Mouse (Mus musculus) midbrain, postnatal 0 days (tissue): Measurements from ENCODE around the gene Tubb2a. TPM values are rescaled to one million over a fixed set of nuclear protein-coding genes. Genes with fewer than 3 reads are reported as not detected.

Experiments used
- ATAC-seq: fragments of 200-750 bp; cut with Nextera tagmentation; 2 replicates; pipeline ENCODE4 v1.8.0; 2017; ENCODE audit warnings: moderate number of reproducible peaks, mild to moderate bottlenecking, moderate TSS enrichment, moderate library complexity; ENCODE audit not compliant: low FRiP score
- DNase-seq: peaks from one replicate; pipeline ENCODE4 v3.0.0-alpha.2; 2015; ENCODE audit warnings: low spot score
- H3K27ac ChIP-seq: fragments of 300-500 bp; sonication (generic); 2 replicates; pipeline ENCODE4 v1.5.1; 2014; ENCODE audit warnings: low read depth, mild to moderate bottlenecking, low read length, mixed read lengths
- H3K27me3 ChIP-seq: fragments of 300-500 bp; sonication (generic); 2 replicates; pipeline ENCODE4 v1.6.1; 2014; ENCODE audit warnings: low read length, control low read depth, mixed read lengths; ENCODE audit not compliant: insufficient read depth
- H3K36me3 ChIP-seq: fragments of 300-500 bp; sonication (generic); 2 replicates; pipeline ENCODE4 v1.6.1; 2014; ENCODE audit warnings: low read length, control low read depth, mixed read lengths; ENCODE audit not compliant: insufficient read depth
- H3K4me1 ChIP-seq: fragments of 300-500 bp; sonication (generic); 2 replicates; pipeline ENCODE4 v1.6.1; 2014; ENCODE audit warnings: mild to moderate bottlenecking, control low read depth, antibody characterized with exemption, low read length, mixed read lengths; ENCODE audit not compliant: insufficient read depth
- H3K4me2 ChIP-seq: fragments of 300-500 bp; sonication (generic); 2 replicates; pipeline ENCODE4 v1.6.1; 2014; ENCODE audit warnings: low read depth, mild to moderate bottlenecking, low read length, mixed read lengths; ENCODE audit not compliant: poor library complexity, severe bottlenecking
- H3K4me3 ChIP-seq: fragments of 300-500 bp; sonication (generic); 2 replicates; pipeline ENCODE4 v1.5.1; 2014; ENCODE audit warnings: low read depth, mild to moderate bottlenecking, low read length, moderate library complexity
- H3K9ac ChIP-seq: fragments of 300-500 bp; sonication (generic); replicated peaks from 2 replicates; pipeline ENCODE4 v1.6.1; 2014; ENCODE audit warnings: mild to moderate bottlenecking, low read length, moderate library complexity, mixed read lengths; ENCODE audit not compliant: poor library complexity, severe bottlenecking
- H3K9me3 ChIP-seq: fragments of 300-500 bp; sonication (generic); 2 replicates; pipeline ENCODE4 v1.6.1; 2016; ENCODE audit warnings: low read length, control low read depth
- CTCF ChIP-seq: IDR thresholded peaks from 2 replicates; pipeline ENCODE4 v1.5.1; 2016; ENCODE audit warnings: antibody characterized with exemption, mild to moderate bottlenecking
- WGBS: fragments of 180-500 bp; shearing (Covaris S2); extraction: QIAGEN DNeasy Blood & Tissue Kit; methylation state at CpG from one replicate; pipeline ENCODE4 v1.1.7; 2014; 5-methylcytosine and 5-hydroxymethylcytosine counted together
- polyA plus RNA-seq: library from polyadenylated mRNA; unstranded; fragments of >200 nt; fragmentation: Nextera tagmentation; extraction: Ambion mirVana; gene quantifications from 2 replicates; pipeline ENCODE4 v1.2.1, GENCODE M21; 2015
- total RNA-seq: library from RNA; depleted of rRNA; stranded (reverse); fragments of >200 nt; gene quantifications from 2 replicates; pipeline ENCODE4 v1.2.3, GENCODE M21; 2014

The Tubb2a gene
- total and polyA plus RNA-seq, 2 experiments from 2014 or later, result 4,276 to 6,629 TPM

- Histone ChIP-seq H3K4me2 (no peak overlapping the region), H3K9me3 (no peaks in the 10 kb centered on the region), H3K27ac (no peak overlapping the region), H3K27me3 (no peaks in the 10 kb centered on the region), H3K4me3 (no peak overlapping the region), H3K36me3 (no peaks in the 10 kb centered on the region), H3K9ac (no peak overlapping the region), H3K4me1 (no peaks in the 10 kb centered on the region)
- 94% methylated on average over 4 of the region's 4 CpGs for WGBS
- TF ChIP-seq CTCF, result no peak
- no peak for ATAC-seq
- DNase-seq, result no peak
These were observed 36.8 kb upstream of the Tubb2a start for GRCm38 (mm10) chr13:34114654-34115053.

GRCm38 (mm10) chr13:34113086-34113485 is 35.3 kb upstream of the Tubb2a start:
- Histone ChIP-seq H3K36me3 (no peaks in the 10 kb centered on the region), H3K4me1 (no peaks in the 10 kb centered on the region), H3K9me3 (no peaks in the 10 kb centered on the region), H3K4me2 (no peak overlapping the region), H3K27me3 (no peaks in the 10 kb centered on the region), H3K27ac (no peak overlapping the region), H3K9ac (no peak overlapping the region), H3K4me3 (no peak overlapping the region)
- WGBS, result 68% methylated on average over 3 of the region's 3 CpGs
- no peak for TF ChIP-seq CTCF
- no peak for ATAC-seq
- no peak for DNase-seq

GRCm38 (mm10) chr13:34112369-34113081 is 34.7 kb upstream of the Tubb2a start:
- Histone ChIP-seq H3K4me3 (no peak overlapping the region), H3K27ac (no peak overlapping the region), H3K9ac (no peak overlapping the region), H3K27me3 (no peaks in the 10 kb centered on the region), H3K36me3 (no peaks in the 10 kb centered on the region), H3K4me1 (no peaks in the 10 kb centered on the region), H3K4me2 (no peak overlapping the region), H3K9me3 (no peaks in the 10 kb centered on the region)
- DNase-seq (no peak), ATAC-seq (no peak)
- 81% methylated on average over 5 of the region's 5 CpGs for WGBS
- TF ChIP-seq CTCF, result no peak

GRCm38 (mm10) chr13:34111878-34112277 is 34.1 kb upstream of the Tubb2a start:
- no peak for TF ChIP-seq CTCF
- WGBS, result 77% methylated on average over 3 of the region's 3 CpGs

GRCm38 (mm10) chr13:34111019-34111418 is 33.2 kb upstream of the Tubb2a start:
- H3K9me3 ChIP-seq, result no peaks in the 10 kb centered on the region
- no peaks in the 10 kb centered on the region for H3K27me3 ChIP-seq
- H3K27ac ChIP-seq, result no peak overlapping the region
- no peak for TF ChIP-seq CTCF
- ATAC-seq (no peak), DNase-seq (no peak)
- no peak overlapping the region for H3K4me3 ChIP-seq
- WGBS, result 65% methylated on average over 5 of the region's 5 CpGs
- no peak overlapping the region for H3K4me2 ChIP-seq
- H3K36me3 ChIP-seq, result no peaks in the 10 kb centered on the region
- H3K4me1 ChIP-seq, result no peaks in the 10 kb centered on the region
- no peak overlapping the region for H3K9ac ChIP-seq

More at GRCm38 (mm10) chr13:34111878-34112277, 34.1 kb upstream of the Tubb2a start:
- Histone ChIP-seq H3K36me3 (no peaks in the 10 kb centered on the region), H3K9me3 (no peaks in the 10 kb centered on the region), H3K4me3 (no peak overlapping the region), H3K27me3 (no peaks in the 10 kb centered on the region), H3K4me1 (no peaks in the 10 kb centered on the region), H3K27ac (no peak overlapping the region), H3K4me2 (no peak overlapping the region), H3K9ac (no peak overlapping the region)
- ATAC-seq (no peak), DNase-seq (no peak)

GRCm38 (mm10) chr13:34109677-34110058 is 31.9 kb upstream of the Tubb2a start:
- DNase-seq (no peak), ATAC-seq (no peak)
- H3K27me3 ChIP-seq, result no peaks in the 10 kb centered on the region
- 24% methylated on average over 4 of the region's 4 CpGs for WGBS
- H3K9me3 ChIP-seq, result no peaks in the 10 kb centered on the region
- H3K4me1 ChIP-seq, result no peaks in the 10 kb centered on the region
- H3K36me3 ChIP-seq, result no peaks in the 10 kb centered on the region
- no peak overlapping the region for H3K27ac ChIP-seq
- no peak overlapping the region for H3K4me3 ChIP-seq
- H3K4me2 ChIP-seq, result no peak overlapping the region
- no peak overlapping the region for H3K9ac ChIP-seq
- TF ChIP-seq CTCF, result no peak
